Mouse (Mus musculus) heart, postnatal 0 days (tissue): ENCODE data around the gene Dbp.

Experiments
- CTCF ChIP-seq: IDR thresholded peaks from 2 replicates; pipeline ENCODE4 v1.5.1; 2016; ENCODE audit warnings: antibody characterized with exemption, control low read depth, low read depth
- EP300 ChIP-seq: IDR thresholded peaks from 2 replicates; pipeline ENCODE4 v1.6.1; 2016; ENCODE audit warnings: antibody characterized with exemption, low read depth

- TF ChIP-seq EP300 (no peak), CTCF (no peak)
Observed at GRCm38 (mm10) chr7:45693921-45694591, 10.8 kb upstream of the Dbp start, which contains the start of gene Sec1.
